Mouse (Mus musculus): Measurements from ENCODE around the gene Egfr. TPM values are rescaled to one million over a fixed set of nuclear protein-coding genes. Genes with fewer than 3 reads are reported as not detected.

The Egfr gene
- total RNA-seq, 2 experiments from 2014 or later, result not detected

DNA sequence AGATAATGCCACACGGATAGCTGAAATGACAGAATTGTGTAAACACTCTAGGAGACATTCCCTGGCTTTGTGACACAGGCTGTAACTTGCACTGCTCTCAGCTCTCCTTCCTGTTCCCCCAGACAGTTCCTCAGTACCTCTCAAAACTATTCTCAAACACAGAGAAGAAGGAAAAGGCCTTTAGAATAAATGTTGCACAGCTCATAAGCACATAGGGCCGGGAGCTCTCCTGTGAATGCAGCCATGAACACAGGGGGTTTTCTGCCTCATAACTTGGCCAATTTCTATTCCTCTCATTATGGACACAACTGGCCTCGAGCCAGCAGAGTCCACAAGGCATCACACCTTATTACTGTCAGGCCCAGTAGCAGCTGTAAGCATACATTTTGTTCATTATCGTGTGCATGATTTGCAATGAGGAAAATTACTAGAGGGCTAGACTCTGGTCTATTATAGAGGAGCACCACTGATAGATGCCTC is 190.0 kb downstream of the Egfr start:
- no peak for ATAC-seq (replicated peaks; ENCODE audit: low FRiP score, poor library complexity, severe bottlenecking)

DNA sequence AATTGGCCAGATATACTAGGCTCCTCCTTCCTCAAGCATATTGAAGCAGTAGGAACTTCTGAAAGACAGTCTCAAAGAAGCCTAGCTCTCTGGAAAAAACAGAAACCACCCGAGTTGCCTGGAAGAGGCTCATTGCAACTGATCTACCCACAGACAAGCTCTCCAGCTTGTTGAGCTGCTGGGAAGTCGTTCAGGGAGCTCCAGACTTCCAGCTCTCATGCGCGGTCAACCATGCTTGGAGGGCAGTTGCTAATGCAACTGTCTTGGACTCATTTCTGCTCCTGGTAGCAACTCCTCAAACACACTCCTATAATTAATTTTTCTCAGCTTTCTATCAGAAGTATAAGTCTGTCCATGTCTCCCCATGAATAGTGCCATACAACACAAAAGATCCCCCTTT is 191.0 kb downstream of the Egfr start:
- ATAC-seq (replicated peaks; ENCODE audit: low FRiP score, poor library complexity, severe bottlenecking), result no peak

DNA sequence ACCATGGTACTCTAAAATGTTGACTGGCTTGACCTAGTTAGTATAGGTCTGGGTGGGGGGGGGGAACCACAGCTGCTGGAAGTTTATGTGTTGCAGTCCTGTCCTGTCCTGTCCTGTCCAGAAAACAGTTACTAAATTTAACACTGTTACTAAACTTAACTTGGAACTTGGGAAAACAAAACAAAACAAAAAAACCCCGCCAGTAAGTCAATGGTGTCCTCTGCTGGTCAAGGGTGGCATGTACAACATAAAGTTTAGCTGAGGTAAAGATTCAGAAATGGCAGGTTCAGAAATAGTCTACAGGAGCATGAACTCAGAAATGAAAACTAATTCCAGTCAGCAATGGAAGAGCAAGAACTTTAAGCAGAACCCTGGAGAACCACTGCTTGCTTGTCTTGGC is 196.8 kb downstream of the Egfr start:
- ATAC-seq (replicated peaks; ENCODE audit: low FRiP score, poor library complexity, severe bottlenecking), result 0 out of 2 replicates have a peak, but pooled peaks have one; percentile 23

DNA sequence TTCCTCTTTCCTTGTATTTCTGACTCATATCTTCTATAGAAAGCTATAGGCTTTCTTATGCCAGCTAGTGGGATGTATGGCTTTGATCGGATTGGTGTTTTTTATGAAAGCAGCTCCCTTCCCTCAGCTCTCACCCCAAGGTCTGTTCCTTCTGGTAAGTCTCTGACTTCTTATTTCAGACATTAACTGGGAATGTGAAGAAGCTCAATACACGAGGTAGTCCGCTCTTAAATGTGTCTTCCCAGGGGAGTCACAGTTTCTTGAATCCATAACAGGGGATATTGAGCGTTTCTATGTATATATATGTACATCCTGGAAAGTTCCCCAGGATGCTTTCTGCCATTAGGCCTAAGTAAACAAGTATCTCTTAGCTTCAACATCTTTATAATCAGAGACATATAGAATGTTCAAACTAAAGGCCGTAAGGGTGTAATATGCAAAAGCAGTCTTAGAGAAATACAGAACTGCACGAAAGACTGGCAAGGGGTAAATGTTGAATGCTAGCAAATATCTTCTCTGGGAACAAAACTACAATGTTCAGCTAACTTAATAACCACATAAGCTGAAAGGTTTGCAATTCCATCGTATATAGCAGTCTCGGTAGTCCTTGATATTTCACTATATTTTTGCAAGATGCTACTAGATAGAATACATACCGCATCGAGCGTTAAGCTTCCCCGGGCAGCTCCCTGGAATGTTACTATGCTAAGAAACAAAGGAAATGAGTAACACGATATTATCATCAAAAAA is 198.4 kb downstream of the Egfr start:
- ATAC-seq (replicated peaks; ENCODE audit: low FRiP score, poor library complexity, severe bottlenecking), result peak; percentile 20

DNA sequence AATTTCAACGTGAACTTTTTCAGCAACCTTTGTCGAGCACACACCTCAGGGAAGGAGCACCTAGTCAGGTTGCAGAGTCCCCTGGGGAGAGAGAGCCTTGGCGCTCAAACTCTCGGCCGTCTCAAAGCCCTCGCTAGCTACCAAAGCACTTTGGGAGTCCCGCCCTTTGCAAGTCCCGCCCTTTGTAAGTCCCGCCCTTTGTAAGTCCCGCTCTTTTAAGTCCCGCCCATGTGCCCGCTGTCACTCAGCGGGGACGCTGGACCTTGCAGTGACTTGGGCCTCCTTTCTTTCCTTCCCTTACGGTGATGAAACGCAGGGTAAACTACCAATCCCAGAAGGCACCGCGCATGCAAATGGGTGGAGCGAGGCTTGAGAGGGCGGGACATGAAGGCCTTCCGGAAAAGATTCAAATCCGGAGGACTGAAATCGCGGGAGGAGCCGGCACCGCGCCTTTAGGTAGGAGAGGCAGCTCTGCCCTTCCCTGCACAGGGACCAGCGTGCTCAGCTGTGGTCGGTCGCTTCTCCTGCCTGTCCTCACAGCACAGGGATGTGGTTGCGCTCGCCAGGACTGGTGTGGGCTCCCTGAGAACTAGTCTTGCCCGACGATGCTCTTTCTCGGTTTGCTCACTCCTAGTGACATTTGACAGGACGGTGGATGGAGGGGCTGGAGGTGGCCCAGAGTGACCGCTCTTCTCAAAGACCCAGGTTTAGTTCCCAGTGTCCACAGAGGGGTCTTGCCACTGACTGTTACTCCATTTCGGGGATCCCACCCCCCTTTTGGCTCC is 199.2 kb downstream of the Egfr start, which contains the start of gene Fbxo48:
Fbxo48 (plus strand) TSS at position 400 of the 785 bp plus-strand sequence.
- peak; percentile 89 for ATAC-seq (replicated peaks; ENCODE audit: low FRiP score, poor library complexity, severe bottlenecking)

DNA sequence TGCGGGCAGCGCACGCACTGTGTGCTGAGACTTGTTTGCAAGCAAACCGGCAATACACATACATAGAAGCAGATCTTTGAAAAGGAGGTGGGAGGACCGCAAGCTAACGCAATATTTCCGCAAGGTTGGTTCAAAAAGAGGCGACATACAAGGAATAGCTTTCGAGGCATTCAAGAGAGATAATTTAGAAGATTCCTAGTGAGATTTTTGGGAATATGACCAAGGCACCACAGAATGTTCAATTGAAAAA is 199.7 kb downstream of the Egfr start:
- peak; percentile 30 for ATAC-seq (replicated peaks; ENCODE audit: low FRiP score, poor library complexity, severe bottlenecking)

DNA sequence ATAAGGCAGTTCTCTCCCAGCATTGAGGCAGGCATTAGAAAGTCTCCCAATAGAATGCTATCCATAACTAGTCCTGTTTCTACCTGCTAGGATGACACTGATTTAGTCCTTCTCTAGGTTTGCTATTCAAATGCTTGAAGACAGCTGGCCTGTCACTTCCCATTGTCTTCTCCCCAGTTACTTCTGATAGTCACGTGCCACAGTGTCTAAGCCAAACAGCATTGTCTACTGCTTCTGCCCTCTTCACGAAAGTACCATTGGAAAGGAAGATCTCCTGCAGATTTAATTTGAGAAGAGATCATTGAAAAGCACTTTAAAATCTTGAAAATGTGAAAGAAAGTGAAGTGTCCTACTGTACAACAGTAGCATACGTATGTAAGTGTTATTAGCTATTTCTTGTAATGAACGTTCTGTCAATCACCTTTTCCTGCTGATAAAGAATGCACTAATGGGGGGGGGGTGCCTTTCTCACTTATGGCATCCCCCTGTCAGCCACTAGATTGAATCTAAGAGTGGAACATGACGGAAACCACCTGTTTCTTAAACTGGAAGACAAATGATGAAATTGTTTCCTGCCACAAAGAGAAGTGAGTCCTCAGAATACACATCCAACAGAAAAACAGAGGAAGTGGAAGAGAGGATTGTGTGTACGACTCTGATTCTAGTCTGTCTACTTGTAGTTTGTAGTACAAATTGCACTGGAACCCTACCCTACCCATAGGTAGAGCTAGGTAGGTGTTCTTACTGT is 204.3 kb downstream of the Egfr start:
- ATAC-seq (replicated peaks; ENCODE audit: low FRiP score, poor library complexity, severe bottlenecking), result no peak

DNA sequence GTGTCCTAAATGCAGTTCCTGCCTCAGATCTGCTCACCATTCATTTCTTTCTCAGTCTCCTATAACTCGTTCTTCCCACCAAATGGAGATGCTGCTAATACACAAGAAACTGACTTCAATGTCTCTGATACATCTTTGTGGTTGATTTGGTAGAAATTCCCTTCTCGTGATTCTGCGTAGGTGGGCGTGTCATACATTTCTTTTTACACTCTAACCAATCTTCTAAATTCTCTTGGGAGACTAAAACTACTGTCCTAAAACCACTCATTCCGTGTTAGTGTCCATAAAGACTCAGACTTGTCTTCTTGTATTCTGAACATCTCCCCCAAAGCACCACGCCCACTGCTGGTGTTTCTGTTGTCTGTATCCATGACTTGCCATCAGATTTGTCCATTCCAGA is 205.0 kb downstream of the Egfr start:
- ATAC-seq (replicated peaks; ENCODE audit: low FRiP score, poor library complexity, severe bottlenecking), result no peak

DNA sequence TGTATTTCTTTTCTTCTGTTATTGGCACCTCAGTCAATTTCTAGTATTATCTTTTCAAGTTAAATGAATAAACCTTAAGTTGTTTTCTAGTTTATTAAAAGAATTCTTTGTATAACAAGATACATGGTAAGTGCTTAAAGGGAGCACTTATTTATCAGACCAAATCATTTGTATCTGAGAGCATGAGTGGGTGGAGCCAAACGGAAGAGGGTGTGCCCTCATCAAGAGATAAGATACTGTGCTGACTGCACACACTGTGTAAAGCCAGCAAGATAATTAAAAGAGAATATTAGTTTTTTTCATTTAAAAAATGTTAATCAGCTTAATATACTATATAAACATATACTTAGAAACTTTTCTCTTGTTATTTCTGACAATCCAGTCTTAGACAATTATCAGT is 206.5 kb downstream of the Egfr start:
- ATAC-seq (replicated peaks; ENCODE audit: low FRiP score, poor library complexity, severe bottlenecking), result peak; percentile 82

Other genes with a start within 250 kb of the Egfr start
- 12.6 and 36.8 TPM in 2 replicates for gene Sec61g, start 243.7 kb upstream of the Egfr start, total RNA-seq (2015; ENCODE audit: low replicate concordance)
- gene Sec61g, start 243.7 kb upstream of the Egfr start, total RNA-seq (2017; ENCODE audit: low replicate concordance), result 30.5 and 33.2 TPM in 2 replicates
- gene Fbxo48, start 199.2 kb downstream of the Egfr start, total RNA-seq (2015; ENCODE audit: low replicate concordance), result 22.7 and 59.5 TPM in 2 replicates
- gene Fbxo48, start 199.2 kb downstream of the Egfr start, total RNA-seq (2017; ENCODE audit: low replicate concordance), result 47.9 and 59.2 TPM in 2 replicates